Mouse (Mus musculus) intestine, embryonic 14.5 days (tissue): Measurements from ENCODE around the gene Sub1. TPM values are rescaled to one million over a fixed set of nuclear protein-coding genes. Genes with fewer than 3 reads are reported as not detected.

Experiments used
- ATAC-seq: fragments of 200-750 bp; cut with Nextera tagmentation; replicated peaks from 2 replicates; pipeline ENCODE4 v1.8.0; 2017; ENCODE audit warnings: low read depth, moderate number of reproducible peaks, moderate TSS enrichment, moderate library complexity; ENCODE audit not compliant: low FRiP score, low TSS enrichment
- DNase-seq: peaks from one replicate; pipeline ENCODE4 v3.0.0-alpha.2; 2018; ENCODE audit warnings: low spot score
- H3K27ac ChIP-seq: fragments of 300-500 bp; sonication (generic); 2 replicates; pipeline ENCODE4 v1.5.1; 2014; ENCODE audit warnings: low read depth, mild to moderate bottlenecking, control low read depth
- H3K27me3 ChIP-seq: fragments of 300-500 bp; sonication (generic); replicated peaks from 2 replicates; pipeline ENCODE4 v1.6.1; 2014; ENCODE audit warnings: low read length, control low read depth; ENCODE audit not compliant: control insufficient read depth, insufficient read depth
- H3K36me3 ChIP-seq: fragments of 300-500 bp; sonication (generic); 2 replicates; pipeline ENCODE4 v1.6.1; 2014; ENCODE audit warnings: low read length, control low read depth; ENCODE audit not compliant: control insufficient read depth, insufficient read depth
- H3K4me1 ChIP-seq: fragments of 300-500 bp; sonication (generic); replicated peaks from 2 replicates; pipeline ENCODE4 v1.6.1; 2014; ENCODE audit warnings: low read length, control low read depth, mixed read lengths; ENCODE audit not compliant: control insufficient read depth, insufficient read depth
- H3K4me2 ChIP-seq: fragments of 300-500 bp; sonication (generic); 2 replicates; pipeline ENCODE4 v1.6.1; 2014; ENCODE audit warnings: low read length
- H3K4me3 ChIP-seq: fragments of 300-500 bp; sonication (generic); 2 replicates; pipeline ENCODE4 v1.5.1; 2014; ENCODE audit warnings: low read depth, low read length, control low read depth, mixed read lengths
- H3K9ac ChIP-seq: fragments of 300-500 bp; sonication (generic); 2 replicates; pipeline ENCODE4 v1.6.1; 2014; ENCODE audit warnings: mild to moderate bottlenecking, low read length
- H3K9me3 ChIP-seq: fragments of 300-500 bp; sonication (generic); 2 replicates; pipeline ENCODE4 v1.6.1; 2016; ENCODE audit warnings: low read length, control low read depth; ENCODE audit not compliant: control insufficient read depth
- WGBS: fragments of 180-500 bp; shearing (Covaris S2); extraction: QIAGEN DNeasy Blood & Tissue Kit; methylation state at CpG from one replicate; pipeline ENCODE4 v1.1.7; 2014; 5-methylcytosine and 5-hydroxymethylcytosine counted together
- polyA plus RNA-seq: library from polyadenylated mRNA; unstranded; fragments of >200 nt; fragmentation: Nextera tagmentation; extraction: Ambion mirVana; gene quantifications from 2 replicates; pipeline ENCODE4 v1.2.1, GENCODE M21; 2014

The Sub1 gene
- polyA plus RNA-seq, 1 experiment from 2014 or later = 716 TPM

GRCm38 (mm10) chr15:11966367-11966766 lies 30.4 kb downstream of the Sub1 start:
- peak; percentile 82 for DNase-seq
- Histone ChIP-seq H3K4me3 (no peak overlapping the region), H3K36me3 (no peaks in the 10 kb centered on the region), H3K4me2 (no peak overlapping the region), H3K9ac (no peak overlapping the region), H3K9me3 (no peaks in the 10 kb centered on the region), H3K27me3 (no peaks in the 10 kb centered on the region), H3K4me1 (no peaks in the 10 kb centered on the region), H3K27ac (no peak overlapping the region)
- ATAC-seq = no peak
- 10% methylated on average over 4 of the region's 4 CpGs for WGBS

GRCm38 (mm10) chr15:11965201-11965845 lies 31.5 kb downstream of the Sub1 start:
- no peak overlapping the region for H3K4me3 ChIP-seq
- H3K4me2 ChIP-seq = no peak overlapping the region
- H3K36me3 ChIP-seq = no peaks in the 10 kb centered on the region
- H3K9ac ChIP-seq = no peak overlapping the region
- no peak for ATAC-seq
- DNase-seq = no peak
- H3K27me3 ChIP-seq = no peaks in the 10 kb centered on the region
- no peaks in the 10 kb centered on the region for H3K9me3 ChIP-seq
- H3K4me1 ChIP-seq = no peaks in the 10 kb centered on the region
- no peak overlapping the region for H3K27ac ChIP-seq
- 81% methylated on average over 5 of the region's 5 CpGs for WGBS

- 92% methylated on average over 11 of the region's 11 CpGs for WGBS
- H3K4me3 ChIP-seq = no peak overlapping the region
- ATAC-seq = no peak
- DNase-seq = no peak
- no peak overlapping the region for H3K27ac ChIP-seq
- no peaks in the 10 kb centered on the region; the same call in 1 of the 2 replicates for H3K27me3 ChIP-seq
- H3K4me1 ChIP-seq = no peaks in the 10 kb centered on the region
- no peak overlapping the region for H3K9ac ChIP-seq
- no peaks in the 10 kb centered on the region for H3K9me3 ChIP-seq
- no peaks in the 10 kb centered on the region for H3K36me3 ChIP-seq
- H3K4me2 ChIP-seq = no peak overlapping the region
Observed at GRCm38 (mm10) chr15:11963791-11964525, 32.8 kb downstream of the Sub1 start.

GRCm38 (mm10) chr15:11959716-11960115 lies 37.1 kb downstream of the Sub1 start:
- H3K4me1 ChIP-seq = no peaks in the 10 kb centered on the region
- no peak for ATAC-seq
- no peak overlapping the region for H3K4me2 ChIP-seq

GRCm38 (mm10) chr15:11956129-11956528 lies 40.7 kb downstream of the Sub1 start:
- no peak overlapping the region for H3K4me2 ChIP-seq
- ATAC-seq (no peak), DNase-seq (no peak)
- no peaks in the 10 kb centered on the region for H3K9me3 ChIP-seq
- no peak overlapping the region for H3K27ac ChIP-seq
- no peak overlapping the region for H3K9ac ChIP-seq
- no peaks in the 10 kb centered on the region; the same call in 1 of the 2 replicates for H3K27me3 ChIP-seq
- H3K36me3 ChIP-seq = no peaks in the 10 kb centered on the region
- H3K4me1 ChIP-seq = no peaks in the 10 kb centered on the region
- WGBS = 77% methylated on average over 7 of the region's 7 CpGs
- H3K4me3 ChIP-seq = no peak overlapping the region

More at GRCm38 (mm10) chr15:11959716-11960115, 37.1 kb downstream of the Sub1 start:
- 82% methylated on average over 3 of the region's 3 CpGs for WGBS
- no peak for DNase-seq
- Histone ChIP-seq H3K36me3 (no peaks in the 10 kb centered on the region), H3K4me3 (no peak overlapping the region), H3K9me3 (no peaks in the 10 kb centered on the region), H3K27me3 (no peaks in the 10 kb centered on the region; the same call in 1 of the 2 replicates), H3K27ac (no peak overlapping the region), H3K9ac (no peak overlapping the region)

- DNase-seq = no peak
- WGBS = 54% methylated on average over 4 of the region's 4 CpGs
- H3K9ac ChIP-seq = no peak overlapping the region
Observed at GRCm38 (mm10) chr15:11954190-11954589, 42.6 kb downstream of the Sub1 start.

GRCm38 (mm10) chr15:11952159-11952558 lies 44.6 kb downstream of the Sub1 start:
- Histone ChIP-seq H3K4me1 (no peaks in the 10 kb centered on the region), H3K9me3 (no peaks in the 10 kb centered on the region), H3K9ac (no peak overlapping the region), H3K4me2 (no peak overlapping the region), H3K27me3 (no peaks in the 10 kb centered on the region), H3K4me3 (no peak overlapping the region), H3K27ac (no peak overlapping the region), H3K36me3 (no peaks in the 10 kb centered on the region)
- no peak for ATAC-seq
- no peak for DNase-seq
- WGBS = 85% methylated on average over 3 of the region's 3 CpGs

More at GRCm38 (mm10) chr15:11954190-11954589, 42.6 kb downstream of the Sub1 start:
- no peak overlapping the region for H3K4me2 ChIP-seq
- H3K9me3 ChIP-seq = no peaks in the 10 kb centered on the region
- H3K4me3 ChIP-seq = no peak overlapping the region
- no peaks in the 10 kb centered on the region for H3K4me1 ChIP-seq
- no peaks in the 10 kb centered on the region for H3K36me3 ChIP-seq
- no peak overlapping the region for H3K27ac ChIP-seq
- no peak for ATAC-seq
- no peaks in the 10 kb centered on the region; the same call in 1 of the 2 replicates for H3K27me3 ChIP-seq

- Histone ChIP-seq H3K36me3 (no peaks in the 10 kb centered on the region), H3K4me3 (no peak overlapping the region), H3K27me3 (no peaks in the 10 kb centered on the region), H3K9ac (no peak overlapping the region), H3K4me2 (no peak overlapping the region), H3K9me3 (no peaks in the 10 kb centered on the region), H3K4me1 (no peaks in the 10 kb centered on the region), H3K27ac (no peak overlapping the region)
- 94% methylated on average over 7 of the region's 7 CpGs for WGBS
- no peak for DNase-seq
- ATAC-seq = no peak
Observed at GRCm38 (mm10) chr15:11951181-11951580, 45.6 kb downstream of the Sub1 start.
